Mouse (Mus musculus): ENCODE data around the gene Tmc4. TPM values are rescaled to one million over a fixed set of nuclear protein-coding genes. Genes with fewer than 3 reads are reported as not detected.

Tmc4 gene
- polyA plus RNA-seq, 1 experiment from 2014 or later, result 4.3 TPM

- peak within 1 kb of the TSS; percentile 65 for H3K4me2 ChIP-seq (ENCODE audit: low read depth, low read length)
- peaks cover 3% of the 10 kb centered on the region; the same call in 1 of the 2 replicates for H3K36me3 ChIP-seq (replicated peaks; ENCODE audit: control insufficient read depth, insufficient read depth, low read depth, low read length)
- 4% methylated on average over 44 of the region's 45 CpGs for WGBS
- H3K27ac ChIP-seq (replicated peaks; ENCODE audit: low read depth, low read length), result peak within 1 kb of the TSS; percentile 63
- no peaks in the 10 kb centered on the region for H3K27me3 ChIP-seq (ENCODE audit: control insufficient read depth, insufficient read depth, low read length)
- DNase-seq (ENCODE audit: low spot score) (peak; percentile 97), ATAC-seq (replicated peaks; ENCODE audit: insufficient number of reproducible peaks, low FRiP score, low TSS enrichment, low read depth) (peak; percentile 99)
- H3K9ac ChIP-seq (replicated peaks; ENCODE audit: low read length), result peak within 1 kb of the TSS; percentile 77
- H3K4me1 ChIP-seq (ENCODE audit: control insufficient read depth, insufficient read depth, low read length), result no peaks in the 10 kb centered on the region; the same call in 1 of the 2 replicates
- H3K4me3 ChIP-seq (ENCODE audit: low read depth, low read length), result peak within 1 kb of the TSS; percentile 64
- no peaks in the 10 kb centered on the region for H3K9me3 ChIP-seq (replicated peaks; ENCODE audit: control insufficient read depth, low read length)
These were observed 11.9 kb downstream of the Tmc4 start, which contains the start of gene Leng1 for GRCm38 (mm10) chr7:3665215-3666114. Gene Leng1, minus strand, starts transcription at chr7:3665840.

GRCm38 (mm10) chr7:3664524-3665214 lies 12.7 kb downstream of the Tmc4 start:
- H3K4me2 ChIP-seq (ENCODE audit: low read depth, low read length), result peak overlapping the region; percentile 65
- H3K9me3 ChIP-seq (replicated peaks; ENCODE audit: control insufficient read depth, low read length), result no peaks in the 10 kb centered on the region
- H3K4me1 ChIP-seq (ENCODE audit: control insufficient read depth, insufficient read depth, low read length), result no peaks in the 10 kb centered on the region; the same call in 1 of the 2 replicates
- H3K36me3 ChIP-seq (replicated peaks; ENCODE audit: control insufficient read depth, insufficient read depth, low read depth, low read length), result peaks cover 7% of the 10 kb centered on the region
- H3K9ac ChIP-seq (replicated peaks; ENCODE audit: low read length), result peak overlapping the region; percentile 77
- DNase-seq (ENCODE audit: low spot score) (peak; percentile 31), ATAC-seq (replicated peaks; ENCODE audit: insufficient number of reproducible peaks, low FRiP score, low TSS enrichment, low read depth) (peak; percentile 25)
- 33% methylated on average over 15 of the region's 15 CpGs for WGBS
- peak overlapping the region; percentile 63; the same call in 1 of the 2 replicates for H3K27ac ChIP-seq (replicated peaks; ENCODE audit: low read depth, low read length)
- H3K4me3 ChIP-seq (ENCODE audit: low read depth, low read length), result peak overlapping the region; percentile 64
- H3K27me3 ChIP-seq (ENCODE audit: control insufficient read depth, insufficient read depth, low read length), result no peaks in the 10 kb centered on the region

GRCm38 (mm10) chr7:3658578-3658977 lies 18.8 kb downstream of the Tmc4 start:
- Histone ChIP-seq H3K27me3 (ENCODE audit: control insufficient read depth, insufficient read depth, low read length) (no peaks in the 10 kb centered on the region), H3K4me3 (ENCODE audit: low read depth, low read length) (no peak overlapping the region), H3K4me2 (ENCODE audit: low read depth, low read length) (no peak overlapping the region), H3K27ac (replicated peaks; ENCODE audit: low read depth, low read length) (no peak overlapping the region), H3K9ac (replicated peaks; ENCODE audit: low read length) (no peak overlapping the region), H3K9me3 (replicated peaks; ENCODE audit: control insufficient read depth, low read length) (no peaks in the 10 kb centered on the region), H3K36me3 (replicated peaks; ENCODE audit: control insufficient read depth, insufficient read depth, low read depth, low read length) (peaks cover 33% of the 10 kb centered on the region), H3K4me1 (ENCODE audit: control insufficient read depth, insufficient read depth, low read length) (no peaks in the 10 kb centered on the region)
- 97% methylated on average over 13 of the region's 14 CpGs for WGBS
- 0 out of 2 replicates have a peak, but pooled peaks have one; percentile 14 for ATAC-seq (replicated peaks; ENCODE audit: insufficient number of reproducible peaks, low FRiP score, low TSS enrichment, low read depth)
- no peak for DNase-seq (ENCODE audit: low spot score)

GRCm38 (mm10) chr7:3656966-3657365 lies 20.4 kb downstream of the Tmc4 start:
- Histone ChIP-seq H3K4me2 (ENCODE audit: low read depth, low read length) (no peak overlapping the region), H3K27ac (replicated peaks; ENCODE audit: low read depth, low read length) (no peak overlapping the region), H3K9ac (replicated peaks; ENCODE audit: low read length) (no peak overlapping the region), H3K36me3 (replicated peaks; ENCODE audit: control insufficient read depth, insufficient read depth, low read depth, low read length) (peaks cover 36% of the 10 kb centered on the region), H3K27me3 (ENCODE audit: control insufficient read depth, insufficient read depth, low read length) (no peaks in the 10 kb centered on the region), H3K4me1 (ENCODE audit: control insufficient read depth, insufficient read depth, low read length) (no peaks in the 10 kb centered on the region), H3K9me3 (replicated peaks; ENCODE audit: control insufficient read depth, low read length) (no peaks in the 10 kb centered on the region), H3K4me3 (ENCODE audit: low read depth, low read length) (no peak overlapping the region)
- DNase-seq (ENCODE audit: low spot score) (no peak), ATAC-seq (replicated peaks; ENCODE audit: insufficient number of reproducible peaks, low FRiP score, low TSS enrichment, low read depth) (no peak)
- WGBS, result 89% methylated on average over 4 of the region's 4 CpGs

GRCm38 (mm10) chr7:3646641-3647040 lies 30.7 kb downstream of the Tmc4 start:
- peak overlapping the region; percentile 99 for H3K9ac ChIP-seq (replicated peaks; ENCODE audit: low read length)
- H3K4me3 ChIP-seq (ENCODE audit: low read depth, low read length), result peak overlapping the region; percentile 98
- H3K36me3 ChIP-seq (replicated peaks; ENCODE audit: control insufficient read depth, insufficient read depth, low read depth, low read length), result no peaks in the 10 kb centered on the region; the same call in 1 of the 2 replicates
- no peaks in the 10 kb centered on the region for H3K9me3 ChIP-seq (replicated peaks; ENCODE audit: control insufficient read depth, low read length)
- no peak for DNase-seq (ENCODE audit: low spot score)
- no peak overlapping the region for H3K27ac ChIP-seq (replicated peaks; ENCODE audit: low read depth, low read length)
- H3K27me3 ChIP-seq (ENCODE audit: control insufficient read depth, insufficient read depth, low read length), result no peaks in the 10 kb centered on the region
- 65% methylated on average over 4 of the region's 4 CpGs for WGBS
- ATAC-seq (replicated peaks; ENCODE audit: insufficient number of reproducible peaks, low FRiP score, low TSS enrichment, low read depth), result no peak
- peaks cover 6% of the 10 kb centered on the region; the same call in 1 of the 2 replicates for H3K4me1 ChIP-seq (ENCODE audit: control insufficient read depth, insufficient read depth, low read length)
- peak overlapping the region; percentile 86 for H3K4me2 ChIP-seq (ENCODE audit: low read depth, low read length)

DNA sequence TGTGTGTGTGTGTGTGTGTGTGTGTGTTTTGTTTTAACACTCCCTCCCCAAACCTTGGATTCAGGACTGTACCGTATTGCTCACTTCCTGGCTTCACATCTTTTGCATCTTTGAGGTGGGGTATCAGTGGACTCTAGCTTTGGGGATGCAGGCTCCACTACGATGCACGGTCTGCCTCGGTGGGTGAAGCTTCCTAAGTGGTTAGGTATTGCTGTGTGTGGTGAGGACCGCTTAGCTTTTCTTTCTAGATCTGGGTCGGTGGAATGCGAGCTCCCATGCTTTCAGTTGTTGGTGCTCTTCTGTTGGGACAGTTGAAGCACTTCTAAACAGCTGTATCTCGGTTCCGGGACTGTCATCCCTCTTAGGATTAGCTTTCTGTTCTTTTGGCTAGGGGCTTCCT lies 31.2 kb downstream of the Tmc4 start:
- Histone ChIP-seq H3K27me3 (ENCODE audit: control insufficient read depth, insufficient read depth, low read length) (no peaks in the 10 kb centered on the region), H3K36me3 (replicated peaks; ENCODE audit: control insufficient read depth, insufficient read depth, low read depth, low read length) (no peaks in the 10 kb centered on the region; the same call in none of the 2 replicates), H3K4me2 (ENCODE audit: low read depth, low read length) (peak overlapping the region; percentile 86), H3K27ac (replicated peaks; ENCODE audit: low read depth, low read length) (no peak overlapping the region), H3K4me3 (ENCODE audit: low read depth, low read length) (peak overlapping the region; percentile 98), H3K4me1 (ENCODE audit: control insufficient read depth, insufficient read depth, low read length) (peaks cover 6% of the 10 kb centered on the region; the same call in 1 of the 2 replicates), H3K9ac (replicated peaks; ENCODE audit: low read length) (peak overlapping the region; percentile 99), H3K9me3 (replicated peaks; ENCODE audit: control insufficient read depth, low read length) (no peaks in the 10 kb centered on the region)
- ATAC-seq (replicated peaks; ENCODE audit: insufficient number of reproducible peaks, low FRiP score, low TSS enrichment, low read depth), result no peak
- 18% methylated on average over 9 of the region's 9 CpGs for WGBS
- DNase-seq (ENCODE audit: low spot score), result no peak

DNA sequence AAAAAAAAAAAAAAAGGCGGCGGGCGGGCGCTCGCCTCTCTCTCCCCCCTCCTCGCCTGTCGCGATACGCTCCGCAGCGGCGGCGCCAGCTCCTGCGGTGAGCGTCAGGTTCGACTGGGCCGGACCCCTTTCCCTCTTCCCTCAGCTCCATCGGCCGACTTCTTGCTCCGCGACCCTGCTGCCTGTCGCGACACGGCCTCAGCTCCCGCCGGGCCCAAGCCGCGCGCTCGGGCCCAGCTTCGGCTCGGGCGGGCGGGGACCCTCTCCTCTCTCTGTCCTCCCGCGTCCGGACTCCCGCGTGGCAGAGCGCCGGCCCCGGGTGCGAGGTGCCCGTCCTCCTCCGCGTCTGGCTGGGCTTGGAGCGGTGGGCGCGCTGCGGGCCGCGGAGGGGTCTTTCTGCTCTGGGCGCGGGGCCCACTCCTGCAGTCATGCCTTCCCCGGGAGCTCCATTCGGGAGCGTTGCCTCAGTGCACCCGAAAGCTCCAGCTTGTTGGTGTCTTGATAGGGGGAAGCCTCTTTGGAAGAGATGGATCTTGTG lies 31.8 kb downstream of the Tmc4 start:
- 0% methylated on average over 51 of the region's 58 CpGs for WGBS

More for the DNA sequence above, 31.8 kb downstream of the Tmc4 start:
- Histone ChIP-seq H3K36me3 (replicated peaks; ENCODE audit: control insufficient read depth, insufficient read depth, low read depth, low read length) (no peaks in the 10 kb centered on the region; the same call in none of the 2 replicates), H3K9me3 (replicated peaks; ENCODE audit: control insufficient read depth, low read length) (no peaks in the 10 kb centered on the region), H3K4me1 (ENCODE audit: control insufficient read depth, insufficient read depth, low read length) (peaks cover 6% of the 10 kb centered on the region; the same call in 1 of the 2 replicates), H3K27me3 (ENCODE audit: control insufficient read depth, insufficient read depth, low read length) (no peaks in the 10 kb centered on the region), H3K27ac (replicated peaks; ENCODE audit: low read depth, low read length) (peak overlapping the region; percentile 98), H3K9ac (replicated peaks; ENCODE audit: low read length) (peak overlapping the region; percentile 99), H3K4me3 (ENCODE audit: low read depth, low read length) (peak overlapping the region; percentile 98), H3K4me2 (ENCODE audit: low read depth, low read length) (peak overlapping the region; percentile 86)
- DNase-seq (ENCODE audit: low spot score) (peak; percentile 25), ATAC-seq (replicated peaks; ENCODE audit: insufficient number of reproducible peaks, low FRiP score, low TSS enrichment, low read depth) (no peak; the same call in 1 of the 2 replicates)

All from embryonic facial prominence, embryonic 11.5 days (tissue).